Mouse (Mus musculus) midbrain, embryonic 15.5 days (tissue): ENCODE measurements at regions not wholly inside any gene's neighbourhood (a gene's known extent, or its start where the extent isn't known, plus 50 kb on each side); places are given as distances from the start of the nearest gene placed in this dataset.
"Not testable (repeated sequence)": the region's sequence is repeated elsewhere in the genome, so short reads cannot be mapped to it uniquely, and the experiment has no call there.

Source experiments
- ATAC-seq: fragments of 200-750 bp; cut with Nextera tagmentation; replicated peaks from 2 replicates; pipeline ENCODE4 v1.8.0; 2017; ENCODE audit warnings: moderate TSS enrichment
- H3K27ac ChIP-seq: fragments of 300-500 bp; sonication (generic); 2 replicates; pipeline ENCODE4 v1.5.1; 2015; ENCODE audit warnings: mild to moderate bottlenecking, inconsistent platforms
- H3K27me3 ChIP-seq: fragments of 300-500 bp; sonication (generic); replicated peaks from 2 replicates; pipeline ENCODE4 v1.6.1; 2015; ENCODE audit warnings: inconsistent platforms
- H3K36me3 ChIP-seq: fragments of 300-500 bp; sonication (generic); replicated peaks from 2 replicates; pipeline ENCODE4 v1.6.1; 2015; ENCODE audit warnings: inconsistent platforms
- H3K4me1 ChIP-seq: fragments of 300-500 bp; sonication (generic); 2 replicates; pipeline ENCODE4 v1.6.1; 2015; ENCODE audit warnings: inconsistent platforms
- H3K4me2 ChIP-seq: fragments of 300-500 bp; sonication (generic); 2 replicates; pipeline ENCODE4 v1.6.1; 2015; ENCODE audit warnings: inconsistent platforms, mild to moderate bottlenecking, moderate library complexity
- H3K4me3 ChIP-seq: fragments of 300-500 bp; sonication (generic); 2 replicates; pipeline ENCODE4 v1.5.1; 2015; ENCODE audit warnings: mild to moderate bottlenecking, inconsistent platforms
- H3K9ac ChIP-seq: fragments of 300-500 bp; sonication (generic); 2 replicates; pipeline ENCODE4 v1.6.1; 2015; ENCODE audit warnings: mild to moderate bottlenecking, inconsistent platforms
- H3K9me3 ChIP-seq: fragments of 300-500 bp; sonication (generic); 2 replicates; pipeline ENCODE4 v1.6.1; 2016; ENCODE audit warnings: inconsistent platforms
- WGBS: fragments of 180-500 bp; shearing (Covaris S2); methylation state at CpG from one replicate; pipeline ENCODE4 v1.1.7; 2015; ENCODE audit warnings: mixed read lengths; 5-methylcytosine and 5-hydroxymethylcytosine counted together

DNA sequence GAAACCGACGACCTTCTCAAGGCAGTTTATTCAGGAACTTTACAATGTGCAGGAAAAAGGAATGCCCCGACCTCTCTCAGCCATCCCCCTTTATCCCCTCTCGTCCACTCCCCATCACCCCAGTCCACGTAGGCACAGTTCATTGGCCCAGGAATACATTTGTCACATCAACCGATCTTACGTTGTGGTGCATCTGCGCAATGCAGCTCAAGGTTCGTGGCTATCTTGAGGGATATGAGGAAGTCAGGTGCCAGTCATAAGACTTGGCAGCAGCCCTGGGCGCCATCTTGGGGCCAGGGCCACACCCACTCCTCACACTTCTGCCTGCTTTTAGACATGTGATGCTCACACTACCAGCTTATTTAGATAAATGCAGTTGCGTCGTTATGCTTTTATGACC lies 106.8 kb upstream of the Arid1b start:
- not testable (repeated sequence) for H3K9me3 ChIP-seq, H3K27me3 ChIP-seq, H3K27ac ChIP-seq, ATAC-seq, H3K4me3 ChIP-seq, H3K4me2 ChIP-seq, H3K9ac ChIP-seq, H3K4me1 ChIP-seq, H3K36me3 ChIP-seq
- WGBS = 88% methylated on average over 12 of the region's 12 CpGs

- Histone ChIP-seq H3K36me3 (no peaks in the 10 kb centered on the region), H3K27me3 (no peaks in the 10 kb centered on the region), H3K4me1 (no peaks in the 10 kb centered on the region), H3K27ac (no peak overlapping the region), H3K9ac (no peak overlapping the region), H3K4me2 (no peak overlapping the region), H3K4me3 (no peak overlapping the region), H3K9me3 (no peaks in the 10 kb centered on the region)
- ATAC-seq = no peak
- 59% methylated on average over 2 of the region's 2 CpGs for WGBS
These were observed 104.6 kb upstream of the Arid1b start for GRCm38 (mm10) chr17:4889577-4889976.

DNA sequence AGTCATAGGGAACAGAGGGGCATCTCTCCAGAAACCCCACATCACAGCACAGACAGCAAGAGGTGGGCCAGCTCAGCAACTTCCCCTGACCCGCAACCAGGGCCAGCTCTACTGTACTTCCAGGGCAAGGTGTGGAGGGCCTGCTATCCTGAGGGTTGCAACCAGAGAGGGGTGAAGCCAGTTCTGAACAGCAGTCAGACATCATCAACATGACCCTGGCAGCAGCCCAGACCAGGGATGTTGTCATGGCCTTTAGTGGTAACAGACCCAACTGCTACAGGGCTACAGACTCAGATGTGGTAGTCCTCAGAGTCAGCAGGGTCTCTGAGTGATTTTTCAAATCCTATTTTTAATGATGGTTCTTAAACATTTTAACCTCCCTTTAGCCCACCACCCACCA lies 104.0 kb upstream of the Arid1b start:
- no peak for ATAC-seq
- WGBS = 100% methylated on average over 1 of the region's 1 CpGs
- H3K36me3 ChIP-seq = no peaks in the 10 kb centered on the region
- no peak overlapping the region for H3K9ac ChIP-seq
- H3K4me2 ChIP-seq = no peak overlapping the region
- no peak overlapping the region for H3K4me3 ChIP-seq
- no peaks in the 10 kb centered on the region for H3K27me3 ChIP-seq
- no peaks in the 10 kb centered on the region for H3K4me1 ChIP-seq
- H3K27ac ChIP-seq = no peak overlapping the region
- H3K9me3 ChIP-seq = no peaks in the 10 kb centered on the region

DNA sequence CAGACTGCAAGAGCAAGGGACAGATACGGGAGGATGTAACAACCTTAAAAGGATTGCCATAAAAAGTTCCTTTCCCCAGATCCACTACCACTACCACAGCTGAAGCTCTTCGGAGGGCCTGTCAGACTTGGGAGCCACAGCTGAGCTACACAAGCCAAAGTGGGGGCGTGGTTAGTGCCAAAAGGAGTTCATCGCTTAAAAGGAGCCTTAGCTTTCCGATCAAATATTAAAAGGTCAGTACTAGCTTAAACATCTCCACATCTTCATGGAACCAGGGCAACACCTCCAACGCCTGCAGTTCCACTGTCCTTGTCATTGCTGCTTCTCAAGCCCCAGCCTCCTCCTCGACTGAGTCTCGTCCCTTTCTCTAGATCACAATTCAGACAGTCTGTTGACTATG lies 102.6 kb upstream of the Arid1b start:
- no peaks in the 10 kb centered on the region for H3K4me1 ChIP-seq
- no peaks in the 10 kb centered on the region for H3K27me3 ChIP-seq
- H3K36me3 ChIP-seq = no peaks in the 10 kb centered on the region
- no peaks in the 10 kb centered on the region for H3K9me3 ChIP-seq
- no peak for ATAC-seq
- H3K4me3 ChIP-seq = no peak overlapping the region
- no peak overlapping the region for H3K9ac ChIP-seq
- WGBS = 91% methylated on average over 8 of the region's 8 CpGs
- no peak overlapping the region for H3K4me2 ChIP-seq
- H3K27ac ChIP-seq = no peak overlapping the region

DNA sequence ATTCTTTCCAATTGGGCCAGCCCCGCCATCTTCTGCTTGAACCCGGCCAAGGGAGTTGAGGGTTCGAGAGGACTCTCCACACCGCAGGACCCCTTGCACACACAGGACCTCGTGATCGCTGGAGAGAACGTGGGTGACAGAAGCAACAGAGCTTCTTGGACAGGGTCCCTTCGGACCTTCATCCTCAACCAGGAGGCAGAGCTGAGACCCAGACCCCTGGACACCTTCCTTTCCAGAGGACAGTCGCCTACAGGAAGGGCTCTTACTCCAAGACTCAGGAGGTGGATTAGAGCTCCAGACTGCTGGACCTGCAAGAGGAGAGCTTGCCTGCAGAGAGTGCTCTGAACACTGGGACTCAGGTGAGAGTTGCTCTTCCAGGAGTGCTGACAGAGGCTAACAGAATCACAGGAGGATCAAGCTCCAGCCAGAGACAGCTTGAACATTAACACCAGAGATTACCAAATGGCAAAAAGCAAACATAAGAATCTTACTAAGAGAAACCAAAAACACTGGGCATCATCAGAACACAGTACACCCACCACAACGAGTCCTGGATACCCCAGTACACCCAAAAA lies 99.3 kb upstream of the Arid1b start:
- 94% methylated on average over 10 of the region's 10 CpGs for WGBS
- H3K27ac ChIP-seq, H3K4me2 ChIP-seq, ATAC-seq, H3K36me3 ChIP-seq, H3K9me3 ChIP-seq, H3K9ac ChIP-seq, H3K4me3 ChIP-seq, H3K4me1 ChIP-seq, H3K27me3 ChIP-seq: not testable (repeated sequence)

- no peak overlapping the region for H3K4me2 ChIP-seq
- no peak for ATAC-seq
- H3K4me3 ChIP-seq = no peak overlapping the region
- H3K27me3 ChIP-seq = no peaks in the 10 kb centered on the region
- H3K36me3 ChIP-seq = no peaks in the 10 kb centered on the region
- H3K4me1 ChIP-seq = peaks cover 12% of the 10 kb centered on the region
- no peak overlapping the region for H3K27ac ChIP-seq
- 74% methylated on average over 3 of the region's 3 CpGs for WGBS
- no peaks in the 10 kb centered on the region for H3K9me3 ChIP-seq
- H3K9ac ChIP-seq = no peak overlapping the region
These were observed 91.0 kb upstream of the Arid1b start for GRCm38 (mm10) chr17:4903129-4903528.

DNA sequence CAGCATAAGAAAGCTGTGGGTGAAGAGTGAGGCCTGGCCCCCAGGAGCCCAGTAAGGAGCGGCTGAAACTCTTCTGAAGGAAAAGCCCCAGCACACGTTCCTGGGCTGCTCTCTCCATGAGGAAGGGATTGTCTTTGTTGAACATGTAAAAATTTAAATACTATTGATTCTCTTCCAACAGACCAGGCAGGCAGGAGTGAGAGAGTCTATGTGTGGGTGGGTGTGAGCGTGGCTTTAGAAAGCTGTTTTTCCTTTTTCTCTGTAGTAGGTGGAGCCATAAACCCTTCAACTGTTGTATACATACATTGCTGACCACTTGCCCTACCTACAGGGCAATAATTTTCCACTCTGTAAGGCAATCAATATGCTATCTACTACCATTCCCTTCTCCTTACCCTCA lies 87.6 kb upstream of the Arid1b start:
- ATAC-seq = no peak

GRCm38 (mm10) chr17:4907181-4907752 lies 86.9 kb upstream of the Arid1b start:
- WGBS = 0% methylated on average over 14 of the region's 14 CpGs
- H3K9me3 ChIP-seq = no peaks in the 10 kb centered on the region
- H3K27me3 ChIP-seq = no peaks in the 10 kb centered on the region
- H3K4me3 ChIP-seq = peak overlapping the region; percentile 59
- H3K36me3 ChIP-seq = no peaks in the 10 kb centered on the region
- peak overlapping the region; percentile 43; the same call in 1 of the 2 replicates for H3K9ac ChIP-seq
- peaks cover 15% of the 10 kb centered on the region for H3K4me1 ChIP-seq
- ATAC-seq = peak; percentile 72
- H3K4me2 ChIP-seq = peak overlapping the region; percentile 78
- H3K27ac ChIP-seq = peak overlapping the region; percentile 98

More for the DNA sequence above, 87.6 kb upstream of the Arid1b start:
- H3K27me3 ChIP-seq = no peaks in the 10 kb centered on the region
- H3K27ac ChIP-seq = peak overlapping the region; percentile 98
- H3K4me1 ChIP-seq = peaks cover 15% of the 10 kb centered on the region
- no peaks in the 10 kb centered on the region for H3K9me3 ChIP-seq
- H3K4me2 ChIP-seq = peak overlapping the region; percentile 78
- H3K36me3 ChIP-seq = no peaks in the 10 kb centered on the region
- 0 out of 2 replicates have a peak overlapping the region, but pooled peaks have one; percentile 59 for H3K4me3 ChIP-seq
- WGBS = 21% methylated on average over 3 of the region's 3 CpGs
- H3K9ac ChIP-seq = no peak overlapping the region

DNA sequence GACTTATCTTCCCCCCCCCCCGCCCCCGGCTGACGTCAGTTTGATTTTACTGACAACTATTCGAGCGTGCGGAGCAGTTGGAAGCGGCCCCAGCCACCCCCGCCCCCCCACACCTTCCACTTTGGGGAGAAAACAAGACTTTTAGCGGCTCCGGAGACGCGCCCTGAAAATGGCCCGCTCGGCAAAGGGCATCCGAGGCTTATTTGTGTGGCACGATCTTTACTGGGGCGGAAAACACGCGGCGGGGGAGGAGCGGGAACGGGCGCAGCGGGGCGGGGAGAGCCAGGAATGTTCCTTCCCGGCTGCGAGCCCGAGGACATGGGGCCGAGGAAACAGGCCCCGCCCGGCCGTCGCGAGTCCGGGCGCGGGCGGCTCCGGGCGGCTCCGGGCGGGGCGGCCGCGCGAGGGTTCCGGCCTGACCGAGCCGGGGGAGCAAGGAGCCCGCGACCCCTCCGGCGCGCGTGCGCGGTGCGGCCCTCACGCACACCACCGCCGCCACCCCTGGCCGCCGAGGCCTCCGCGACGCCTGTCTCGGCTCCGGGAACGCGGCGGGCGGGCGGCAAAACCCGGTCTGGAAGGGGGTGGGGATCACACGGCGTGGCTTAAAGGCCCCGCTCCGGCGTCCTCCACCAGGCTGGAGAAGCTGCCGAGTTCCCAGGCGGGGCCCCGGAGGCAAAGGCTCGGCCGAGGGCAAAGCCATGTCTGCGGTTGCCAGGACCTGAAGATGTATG lies 86.1 kb upstream of the Arid1b start:
- Histone ChIP-seq H3K27me3 (no peaks in the 10 kb centered on the region), H3K36me3 (no peaks in the 10 kb centered on the region), H3K27ac (peak overlapping the region; percentile 98), H3K4me3 (peak overlapping the region; percentile 59), H3K9me3 (no peaks in the 10 kb centered on the region), H3K9ac (peak overlapping the region; percentile 72), H3K4me2 (peak overlapping the region; percentile 78), H3K4me1 (peaks cover 15% of the 10 kb centered on the region)
- WGBS = under 1% methylated on average over 79 of the region's 85 CpGs
- ATAC-seq = peak; percentile 95

- Histone ChIP-seq H3K4me3 (peak overlapping the region; percentile 59), H3K27me3 (no peaks in the 10 kb centered on the region), H3K4me2 (peak overlapping the region; percentile 78), H3K9ac (peak overlapping the region; percentile 72), H3K27ac (peak overlapping the region; percentile 98), H3K4me1 (peaks cover 15% of the 10 kb centered on the region), H3K9me3 (no peaks in the 10 kb centered on the region), H3K36me3 (no peaks in the 10 kb centered on the region)
- ATAC-seq = peak; percentile 53
- 3% methylated on average over 17 of the region's 17 CpGs for WGBS
These were observed 85.6 kb upstream of the Arid1b start for GRCm38 (mm10) chr17:4908572-4908965.

DNA sequence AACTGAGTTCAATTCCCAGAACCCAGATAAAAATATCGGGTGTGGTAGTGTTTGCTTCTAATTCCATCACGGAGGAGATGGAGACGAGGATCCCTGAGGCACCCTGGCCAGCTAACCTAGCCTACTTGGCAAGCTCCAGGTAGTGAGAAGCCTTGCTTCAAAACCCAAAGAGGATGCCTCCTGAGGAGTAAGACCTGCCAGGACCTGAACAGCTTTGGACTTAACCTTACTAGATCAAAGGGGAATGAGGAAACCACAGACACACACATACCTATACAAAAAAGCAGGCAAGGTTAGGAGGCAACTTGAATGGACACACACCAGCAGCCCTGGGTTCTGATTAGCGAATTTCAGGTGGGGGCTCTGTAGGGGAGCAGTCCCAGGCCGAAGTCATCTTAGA lies 84.0 kb upstream of the Arid1b start:
- Histone ChIP-seq H3K4me3 (no peak overlapping the region), H3K36me3 (no peaks in the 10 kb centered on the region), H3K9ac (no peak overlapping the region), H3K9me3 (no peaks in the 10 kb centered on the region), H3K27ac (no peak overlapping the region), H3K4me1 (peaks cover 15% of the 10 kb centered on the region), H3K4me2 (no peak overlapping the region), H3K27me3 (no peaks in the 10 kb centered on the region)
- WGBS = 82% methylated on average over 5 of the region's 5 CpGs
- ATAC-seq = no peak

- H3K4me3 ChIP-seq = no peak overlapping the region
- ATAC-seq = no peak
- no peak overlapping the region for H3K27ac ChIP-seq
- no peaks in the 10 kb centered on the region for H3K36me3 ChIP-seq
- no peak overlapping the region for H3K4me2 ChIP-seq
- H3K4me1 ChIP-seq = peaks cover 3% of the 10 kb centered on the region; the same call in 1 of the 2 replicates
- 85% methylated on average over 4 of the region's 4 CpGs for WGBS
- no peak overlapping the region for H3K9ac ChIP-seq
- no peaks in the 10 kb centered on the region for H3K27me3 ChIP-seq
- H3K9me3 ChIP-seq = no peaks in the 10 kb centered on the region
These were observed 81.1 kb upstream of the Arid1b start for GRCm38 (mm10) chr17:4913001-4913400.
